Comparison of ENCODE assay signal across 24 mouse cellular contexts in genomic region chr14:79632330-79632729, GRCm38 (mm10). TPM values are rescaled to one million over a fixed set of nuclear protein-coding genes. Genes with fewer than 3 reads are reported as not detected.
DNase-seq lines count a peak whose midpoint lies in the region; ATAC-seq and TF ChIP-seq lines count a peak whose summit lies in the region.
"Had no signal": no experiment of that assay in that cellular context is flagged by ENCODE, and none has a peak within 500 bp of the region (broad histone marks: within the 10 kb centered on the region; RNA-seq: fewer than 3 reads in every experiment).

No protein-coding gene starts in this region.

- TF ChIP-seq CTCF in liver, adult 2 months (IDR thresholded peaks at IDR 0.05; ENCODE audit: low read depth, low read length), result no peak
- TF ChIP-seq CTCF in MEL (IDR thresholded peaks at IDR 0.05 in 2 of 3, conservative IDR thresholded peaks at IDR 0.05 in 1 of 3; ENCODE audit: control insufficient read depth in 1 of 3, insufficient read depth in 1 of 3, low read depth in 2 of 3, low read length in 3 of 3, poor library complexity in 1 of 3, severe bottlenecking in 1 of 3), result no peak
- TF ChIP-seq CTCF in brain, embryonic 14.5 days (IDR thresholded peaks at IDR 0.05; ENCODE audit: borderline replicate concordance, extremely low read depth, insufficient read depth, insufficient read length), result no peak

- peaks cover 28% of the 10 kb centered on the region for H3K4me1 ChIP-seq in liver, adult 2 months (ENCODE audit: control insufficient read depth, insufficient read depth, low read length)
- no peaks in the 10 kb centered on the region for H3K4me1 ChIP-seq in liver, embryonic 12.5 days
- H3K4me1 ChIP-seq in MEL (ENCODE audit: control insufficient read depth in 1 of 2, insufficient read depth in 2 of 2, low read length in 2 of 2), result no peaks in the 10 kb centered on the region
- H3K4me1 ChIP-seq: embryonic facial prominence, embryonic 12.5 days; embryonic facial prominence, embryonic 15.5 days; forebrain, embryonic 12.5 days; forebrain, embryonic 15.5 days; hindbrain, embryonic 12.5 days; hindbrain, embryonic 15.5 days had no signal

- H3K27me3 ChIP-seq in liver, adult 2 months (ENCODE audit: control insufficient read depth, insufficient read depth, low read length), result no peaks in the 10 kb centered on the region
- no peaks in the 10 kb centered on the region for H3K27me3 ChIP-seq in liver, embryonic 12.5 days (replicated peaks)
- no peaks in the 10 kb centered on the region for H3K27me3 ChIP-seq in MEL (ENCODE audit: control insufficient read depth in 1 of 2, insufficient read depth in 2 of 2, low read length in 2 of 2)
- H3K27me3 ChIP-seq: embryonic facial prominence, embryonic 12.5 days; embryonic facial prominence, embryonic 15.5 days; forebrain, embryonic 12.5 days; forebrain, embryonic 15.5 days; hindbrain, embryonic 12.5 days; hindbrain, embryonic 15.5 days had no signal

- TF ChIP-seq RAD21 in MEL (IDR thresholded peaks at IDR 0.05; ENCODE audit: low read depth, low read length), result no peak

- no peak overlapping the region for H3K9ac ChIP-seq in liver, adult 2 months (ENCODE audit: low read depth, low read length)
- no peak overlapping the region for H3K9ac ChIP-seq in liver, embryonic 12.5 days
- no peak overlapping the region for H3K9ac ChIP-seq in MEL (ENCODE audit: control insufficient read depth, low read depth, low read length, poor library complexity, severe bottlenecking)
- H3K9ac ChIP-seq: embryonic facial prominence, embryonic 12.5 days; embryonic facial prominence, embryonic 15.5 days; forebrain, embryonic 12.5 days; forebrain, embryonic 15.5 days; hindbrain, embryonic 12.5 days; hindbrain, embryonic 15.5 days had no signal

- H3K79me2 ChIP-seq in liver, adult 2 months (ENCODE audit: control insufficient read depth, insufficient read depth, low read length), result no peaks in the 10 kb centered on the region
- no peaks in the 10 kb centered on the region for H3K79me2 ChIP-seq in MEL (ENCODE audit: control insufficient read depth, insufficient read depth, low read length, poor library complexity)

- ATAC-seq in liver, embryonic 12.5 days, result no peak
- ATAC-seq: forebrain, embryonic 15.5 days had no signal

- peak; percentile 54 for DNase-seq in liver, adult 2 months (ENCODE audit: extremely low read depth, low read depth, low spot score)
- no peak for DNase-seq in MEL (ENCODE audit: low read depth, low spot score)
- DNase-seq in brain, embryonic 14.5 days (ENCODE audit: low read depth), result peak; percentile 5
- peak; percentile 60 for DNase-seq in gonadal fat pad, adult 2 months (ENCODE audit: low read depth)
- no peak for DNase-seq in gastrocnemius, postnatal 4 days (ENCODE audit: low spot score in 2 of 2)
- DNase-seq in testis, postnatal 14 days (ENCODE audit: low spot score), result no peak
- no peak for DNase-seq in adrenal gland, postnatal 25 days
- DNase-seq: adrenal gland, adult 8-10 months; cerebellum, adult 18-20 months; cerebellum, adult 9-10 months; cerebellum, postnatal 14 days; gastrocnemius, postnatal 25 days had no signal

- TF ChIP-seq POLR2A in liver, adult 2 months (IDR thresholded peaks at IDR 0.05; ENCODE audit: extremely low read depth, insufficient read depth, low read length), result no peak
- 0 out of 4 replicates have a peak, but pooled peaks of 1 of the 2 experiments have one; percentile 17 for TF ChIP-seq POLR2A in MEL (IDR thresholded peaks at IDR 0.05; ENCODE audit: control insufficient read depth in 1 of 2, insufficient read depth in 1 of 2, low read depth in 1 of 2, low read length in 2 of 2, poor library complexity in 1 of 2)
- no peak for TF ChIP-seq POLR2A in brain, embryonic 14.5 days (IDR thresholded peaks at IDR 0.05; ENCODE audit: borderline replicate concordance, extremely low read depth, insufficient read depth, insufficient read length, poor library complexity, severe bottlenecking)

- peaks cover 8% of the 10 kb centered on the region for H3K36me3 ChIP-seq in liver, adult 2 months (ENCODE audit: control insufficient read depth, insufficient read depth, low read length)
- H3K36me3 ChIP-seq in liver, embryonic 12.5 days, result peaks cover 32% of the 10 kb centered on the region
- H3K36me3 ChIP-seq in MEL (ENCODE audit: control insufficient read depth in 1 of 2, insufficient read depth in 2 of 2, low read length in 2 of 2), result peaks cover 0 to 7% of the 10 kb centered on the region in 2 experiments; a peak in 2 of 4 replicates

- no peaks in the 10 kb centered on the region for H3K9me3 ChIP-seq in liver, embryonic 12.5 days (replicated peaks)
- no peaks in the 10 kb centered on the region for H3K9me3 ChIP-seq in MEL (replicated peaks; ENCODE audit: insufficient read depth, low read length)
- H3K9me3 ChIP-seq: embryonic facial prominence, embryonic 12.5 days; embryonic facial prominence, embryonic 15.5 days; forebrain, embryonic 12.5 days; forebrain, embryonic 15.5 days; hindbrain, embryonic 12.5 days; hindbrain, embryonic 15.5 days had no signal

- peak overlapping the region; percentile 83 for H3K27ac ChIP-seq in liver, adult 2 months (replicated peaks; ENCODE audit: insufficient read depth, low read depth, low read length)
- H3K27ac ChIP-seq in liver, embryonic 12.5 days, result no peak overlapping the region
- no peak overlapping the region for H3K27ac ChIP-seq in MEL (ENCODE audit: control insufficient read depth, low read depth, low read length)
- H3K27ac ChIP-seq: embryonic facial prominence, embryonic 12.5 days; embryonic facial prominence, embryonic 15.5 days; forebrain, embryonic 12.5 days; forebrain, embryonic 15.5 days; hindbrain, embryonic 12.5 days; hindbrain, embryonic 15.5 days had no signal

- H3K4me2 ChIP-seq in liver, embryonic 12.5 days, result no peak overlapping the region
- H3K4me2 ChIP-seq: embryonic facial prominence, embryonic 12.5 days; embryonic facial prominence, embryonic 15.5 days; forebrain, embryonic 12.5 days; forebrain, embryonic 15.5 days; heart, embryonic 11.5 days; hindbrain, embryonic 12.5 days; hindbrain, embryonic 15.5 days had no signal

- WGBS in liver, adult 2 months, result 49% methylated on average over 6 of the region's 6 CpGs
- 92% methylated on average over 6 of the region's 6 CpGs for WGBS in liver, embryonic 12.5 days (ENCODE audit: insufficient replicate concordance)

- no peak overlapping the region for H3K4me3 ChIP-seq in liver, adult 2 months (ENCODE audit: insufficient read depth, low read depth, low read length)
- no peak overlapping the region for H3K4me3 ChIP-seq in liver, embryonic 12.5 days
- no peak overlapping the region for H3K4me3 ChIP-seq in MEL (ENCODE audit: control insufficient read depth in 1 of 2, insufficient read depth in 1 of 2, low read depth in 2 of 2, low read length in 2 of 2)
- H3K4me3 ChIP-seq: embryonic facial prominence, embryonic 12.5 days; embryonic facial prominence, embryonic 15.5 days; forebrain, embryonic 12.5 days; forebrain, embryonic 15.5 days; hindbrain, embryonic 12.5 days; hindbrain, embryonic 15.5 days had no signal

- no peak for TF ChIP-seq EP300 in MEL (IDR thresholded peaks at IDR 0.05; ENCODE audit: low read depth in 1 of 2, low read length in 2 of 2)

TF ChIP-seq in MEL, 35 proteins besides CTCF, POLR2A, EP300 and RAD21:
- peak; percentile 15; the same call in 1 of the 2 replicates for TF ChIP-seq POLR2AphosphoS2 (IDR thresholded peaks at IDR 0.05; ENCODE audit: low read length)
- no peak for TF ChIP-seq HCFC1 (IDR thresholded peaks at IDR 0.05; ENCODE audit: low read depth, low read length)
- no peak for TF ChIP-seq MAX (IDR thresholded peaks at IDR 0.05; ENCODE audit: low read length)
- TF ChIP-seq SIN3A (IDR thresholded peaks at IDR 0.05; ENCODE audit: low read length), result no peak
- no peak for TF ChIP-seq GATA1 (IDR thresholded peaks at IDR 0.05; ENCODE audit: low read depth, low read length)
- no peak for TF ChIP-seq MYB (IDR thresholded peaks at IDR 0.05; ENCODE audit: low read depth, low read length)

RNA-seq across cellular contexts. Expression of gene Cnmd, which starts 29.6 kb away (rescaled TPM):
- 10.3 and 35.8 TPM in 2 replicates for total RNA-seq in liver, adult 2 months (2014; rRNA removed)
- polyA plus RNA-seq in liver, adult 2 months (2012; rRNA removed), result 3.4 and 5.9 TPM in 2 replicates
- polyA plus RNA-seq in liver, embryonic 12.5 days (2016; fragmentation: Nextera tagmentation; extraction: Ambion mirVana), result not detected in 2 replicates
- not detected in 2 replicates for total RNA-seq in MEL (2012; rRNA removed)
- polyA plus RNA-seq in MEL (2012; ENCODE audit: insufficient read depth in 1 of 2, insufficient read length in 2 of 2, low read depth in 1 of 2, low replicate concordance in 2 of 2, missing spikeins in 1 of 2), result not detected
- polyA plus RNA-seq in brain, embryonic 14.5 days (2012; rRNA removed), result 1.7 and 2.6 TPM in 2 replicates
- polyA plus RNA-seq in gonadal fat pad, adult 2 months (2012; rRNA removed), result 3.6 and 5.1 TPM in 2 replicates
- total RNA-seq in gastrocnemius, postnatal 4 days (2021), result 1 to 10 TPM in 1 of 2 experiments, under 1 TPM in 1; 0.83 to 1.3 TPM
- total RNA-seq in adrenal gland, postnatal 25 days (2021), result 0.88 and 0.90 TPM in 2 replicates
- total RNA-seq: common myeloid progenitor, adult 5-6 weeks; ES-E14; hematopoietic stem cell, adult 5-6 weeks had no signal
- polyA plus RNA-seq: intestine, embryonic 14.5 days had no signal

RNA-seq across cellular contexts. Expression of gene Sugt1, which starts 44.8 kb away (rescaled TPM):
- 25.6 and 30.0 TPM in 2 replicates for total RNA-seq in liver, adult 2 months (2014; rRNA removed)
- 3.3 and 3.4 TPM in 2 replicates for polyA plus RNA-seq in liver, adult 2 months (2012; rRNA removed)
- polyA plus RNA-seq in liver, embryonic 12.5 days (2016; fragmentation: Nextera tagmentation; extraction: Ambion mirVana), result 57.7 and 63.2 TPM in 2 replicates
- 175 and 182 TPM in 2 replicates for total RNA-seq in MEL (2012; rRNA removed)
- 100 to 1,000 TPM; 135 to 616 TPM for polyA plus RNA-seq in MEL (2012; ENCODE audit: insufficient read depth in 1 of 2, insufficient read length in 2 of 2, low read depth in 1 of 2, low replicate concordance in 2 of 2, missing spikeins in 1 of 2)
- polyA plus RNA-seq in brain, embryonic 14.5 days (2012; rRNA removed), result 44.7 and 49.9 TPM in 2 replicates
- 7.8 TPM in 2 replicates for polyA plus RNA-seq in gonadal fat pad, adult 2 months (2012; rRNA removed)
- total RNA-seq in gastrocnemius, postnatal 4 days (2021), result 10 to 100 TPM; 70.7 to 74.1 TPM
- total RNA-seq in adrenal gland, postnatal 25 days (2021), result 156 and 173 TPM in 2 replicates

Comparison
In these comparisons a context has a peak if more than half of its experiments do, and no peak if none do; other contexts are left out.
1. DNase-seq: peak in liver, adult 2 months (single experiment), brain, embryonic 14.5 days (single experiment) and gonadal fat pad, adult 2 months (single experiment); none in MEL (single experiment), gastrocnemius, postnatal 4 days (0 of 2), testis, postnatal 14 days (single experiment) and adrenal gland, postnatal 25 days (single experiment).